Mouse (Mus musculus): ENCODE measurements around the gene Sostdc1.

DNA sequence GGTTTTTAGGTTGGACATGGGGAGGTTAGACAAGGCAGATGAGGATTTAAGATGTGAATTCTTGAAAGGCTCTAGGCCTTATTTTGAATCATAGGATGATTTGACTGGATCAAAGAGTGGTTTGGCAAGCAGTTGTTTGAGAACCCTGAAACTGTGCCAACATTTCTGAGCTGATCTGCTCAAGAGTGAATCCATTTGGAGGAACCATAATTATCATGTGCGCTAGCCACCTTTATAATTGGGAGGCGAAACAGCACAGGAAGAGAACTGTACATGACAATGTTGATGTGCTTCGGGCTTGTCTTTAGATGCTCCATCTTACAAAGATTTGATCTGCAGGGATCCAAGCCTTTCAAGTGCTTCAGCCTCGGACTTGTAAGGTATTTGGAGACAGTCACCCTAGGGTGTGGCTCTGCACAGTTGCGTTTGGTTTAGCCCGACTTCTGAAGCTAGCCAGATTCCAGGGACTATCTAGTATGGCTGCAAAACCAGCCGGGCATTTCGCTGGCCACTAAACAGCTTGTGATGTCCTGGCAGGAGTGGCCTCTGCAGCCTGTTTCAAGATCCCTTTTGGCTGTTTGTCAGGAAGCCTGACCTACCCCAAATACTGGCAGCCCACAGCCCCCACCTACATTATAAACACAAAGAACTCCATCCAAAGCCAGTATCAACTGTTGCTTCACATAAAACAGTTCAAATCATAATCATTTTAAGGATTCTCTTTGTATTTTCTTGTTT, 10.9 kb upstream of the Sostdc1 start:
- TF ChIP-seq CTCF (IDR thresholded peaks at IDR 0.05; ENCODE audit: control insufficient read depth, insufficient read depth, low read length), result no peak
- no peak for TF ChIP-seq POLR2A (IDR thresholded peaks at IDR 0.05; ENCODE audit: borderline replicate concordance, control insufficient read depth, low read depth, low read length)
